In genomic region chr17:84182311-84183271, GRCm38 (mm10) we compare ENCODE assay signal across 7 mouse cellular contexts. TPM values are rescaled to one million over a fixed set of nuclear protein-coding genes. Genes with fewer than 3 reads are reported as not detected.
DNase-seq lines count a peak whose midpoint lies in the region; ATAC-seq lines count a peak whose summit lies in the region.

No protein-coding gene starts in this region.

- H3K4me1 ChIP-seq in forebrain, embryonic 11.5 days (replicated peaks; ENCODE audit: control insufficient read depth, insufficient read depth, low read length), result peaks cover 18% of the 10 kb centered on the region
- H3K4me1 ChIP-seq in hindbrain, embryonic 16.5 days (ENCODE audit: control insufficient read depth, insufficient read depth, low read depth, low read length), result 0 out of 2 replicates have a peak, but pooled peaks cover 6% of the 10 kb centered on the region
- H3K4me1 ChIP-seq in liver, embryonic 16.5 days (ENCODE audit: control insufficient read depth, low read depth, low read length), result peaks cover 41% of the 10 kb centered on the region

- peak overlapping the region; percentile 20; the same call in 1 of the 2 replicates for H3K9ac ChIP-seq in forebrain, embryonic 11.5 days (ENCODE audit: low read length)
- H3K9ac ChIP-seq in hindbrain, embryonic 16.5 days (ENCODE audit: low read depth, low read length), result no peak overlapping the region
- H3K9ac ChIP-seq in liver, embryonic 16.5 days (ENCODE audit: low read depth, low read length), result peak overlapping the region; percentile 55

- no peaks in the 10 kb centered on the region for H3K27me3 ChIP-seq in forebrain, embryonic 11.5 days (ENCODE audit: control insufficient read depth, insufficient read depth, low read length)
- peaks cover 4% of the 10 kb centered on the region for H3K27me3 ChIP-seq in hindbrain, embryonic 16.5 days (replicated peaks; ENCODE audit: control insufficient read depth, insufficient read depth, low read length)
- H3K27me3 ChIP-seq in liver, embryonic 16.5 days (ENCODE audit: control insufficient read depth, insufficient read depth, low read depth, low read length), result no peaks in the 10 kb centered on the region

- ATAC-seq in forebrain, embryonic 11.5 days (replicated peaks; ENCODE audit: low FRiP score), result no peak
- no peak for ATAC-seq in hindbrain, embryonic 16.5 days
- ATAC-seq in liver, embryonic 16.5 days (ENCODE audit: low read depth), result no peak
- ATAC-seq in inflammation-experienced regulatory T-cells, adult 6 months, result no peak

- peak overlapping the region; percentile 57 for H3K27ac ChIP-seq in forebrain, embryonic 11.5 days (ENCODE audit: low read depth, low read length)
- H3K27ac ChIP-seq in hindbrain, embryonic 16.5 days (ENCODE audit: low read depth, low read length), result peak overlapping the region; percentile 64
- peak overlapping the region; percentile 92 for H3K27ac ChIP-seq in liver, embryonic 16.5 days (ENCODE audit: low read length)

- DNase-seq in 416B (ENCODE audit: low read depth), result peak; percentile 86
- peak; percentile 39 for DNase-seq in ES-CJ7 (ENCODE audit: low read depth, low spot score)
- peak; percentile 68 for DNase-seq in forebrain, embryonic 11.5 days (ENCODE audit: low spot score)
- DNase-seq in skeletal muscle tissue, adult 2 months (ENCODE audit: low read depth, low spot score), result peak; percentile 58

- H3K4me3 ChIP-seq in forebrain, embryonic 11.5 days (ENCODE audit: low read depth, low read length), result 0 out of 2 replicates have a peak overlapping the region, but pooled peaks have one; percentile 10
- no peak overlapping the region for H3K4me3 ChIP-seq in hindbrain, embryonic 16.5 days (ENCODE audit: low read length)
- H3K4me3 ChIP-seq in liver, embryonic 16.5 days (ENCODE audit: low read depth, low read length), result peak overlapping the region; percentile 51

- H3K4me2 ChIP-seq in forebrain, embryonic 11.5 days (ENCODE audit: low read depth, low read length, severe bottlenecking), result peak overlapping the region; percentile 36
- H3K4me2 ChIP-seq in hindbrain, embryonic 16.5 days (ENCODE audit: low read length), result peak overlapping the region; percentile 44
- H3K4me2 ChIP-seq in liver, embryonic 16.5 days (ENCODE audit: low read depth, low read length), result peak overlapping the region; percentile 68

- H3K9me3 ChIP-seq in forebrain, embryonic 11.5 days (ENCODE audit: control insufficient read depth, low read length), result no peaks in the 10 kb centered on the region
- no peaks in the 10 kb centered on the region for H3K9me3 ChIP-seq in hindbrain, embryonic 16.5 days (ENCODE audit: control insufficient read depth, low read length)
- no peaks in the 10 kb centered on the region for H3K9me3 ChIP-seq in liver, embryonic 16.5 days (replicated peaks; ENCODE audit: control insufficient read depth, low read length)

- H3K36me3 ChIP-seq in forebrain, embryonic 11.5 days (ENCODE audit: control insufficient read depth, insufficient read depth, low read length), result no peaks in the 10 kb centered on the region
- H3K36me3 ChIP-seq in hindbrain, embryonic 16.5 days (ENCODE audit: control insufficient read depth, insufficient read depth, low read length), result no peaks in the 10 kb centered on the region
- H3K36me3 ChIP-seq in liver, embryonic 16.5 days (ENCODE audit: control insufficient read depth, insufficient read depth), result no peaks in the 10 kb centered on the region; the same call in 1 of the 2 replicates

- 35% methylated on average over 16 of the region's 16 CpGs for WGBS in forebrain, embryonic 11.5 days
- WGBS in hindbrain, embryonic 16.5 days, result 35% methylated on average over 16 of the region's 16 CpGs
- 8% methylated on average over 16 of the region's 16 CpGs for WGBS in liver, embryonic 16.5 days (ENCODE audit: insufficient replicate concordance)

RNA-seq across cellular contexts. Expression of gene Zfp36l2, which starts 5.2 kb away (rescaled TPM):
- 11.9 and 15.3 TPM in 2 replicates for polyA plus RNA-seq in forebrain, embryonic 11.5 days (2014; fragmentation: Nextera tagmentation; extraction: Ambion mirVana)
- polyA plus RNA-seq in hindbrain, embryonic 16.5 days (2015; fragmentation: Nextera tagmentation; extraction: Ambion mirVana), result 3.9 and 4.2 TPM in 2 replicates
- polyA plus RNA-seq in liver, embryonic 16.5 days (2015; fragmentation: Nextera tagmentation; extraction: Ambion mirVana), result 4.6 and 4.7 TPM in 2 replicates
- polyA plus RNA-seq in inflammation-experienced regulatory T-cells, adult 6 months (2017; shearing (Covaris generic)), result 10 to 100 TPM; 30.4 to 54.7 (median 42.3) TPM
